Mouse (Mus musculus) layer of hippocampus, adult 9-11 months (tissue): ENCODE measurements at regions not wholly inside any gene's neighbourhood (a gene's known extent, or its start where the extent isn't known, plus 50 kb on each side); places are given as distances from the start of the nearest gene placed in this dataset.

Source experiments
- DNase-seq: peaks from one replicate; pipeline ENCODE4 v3.0.0; 2022

DNA sequence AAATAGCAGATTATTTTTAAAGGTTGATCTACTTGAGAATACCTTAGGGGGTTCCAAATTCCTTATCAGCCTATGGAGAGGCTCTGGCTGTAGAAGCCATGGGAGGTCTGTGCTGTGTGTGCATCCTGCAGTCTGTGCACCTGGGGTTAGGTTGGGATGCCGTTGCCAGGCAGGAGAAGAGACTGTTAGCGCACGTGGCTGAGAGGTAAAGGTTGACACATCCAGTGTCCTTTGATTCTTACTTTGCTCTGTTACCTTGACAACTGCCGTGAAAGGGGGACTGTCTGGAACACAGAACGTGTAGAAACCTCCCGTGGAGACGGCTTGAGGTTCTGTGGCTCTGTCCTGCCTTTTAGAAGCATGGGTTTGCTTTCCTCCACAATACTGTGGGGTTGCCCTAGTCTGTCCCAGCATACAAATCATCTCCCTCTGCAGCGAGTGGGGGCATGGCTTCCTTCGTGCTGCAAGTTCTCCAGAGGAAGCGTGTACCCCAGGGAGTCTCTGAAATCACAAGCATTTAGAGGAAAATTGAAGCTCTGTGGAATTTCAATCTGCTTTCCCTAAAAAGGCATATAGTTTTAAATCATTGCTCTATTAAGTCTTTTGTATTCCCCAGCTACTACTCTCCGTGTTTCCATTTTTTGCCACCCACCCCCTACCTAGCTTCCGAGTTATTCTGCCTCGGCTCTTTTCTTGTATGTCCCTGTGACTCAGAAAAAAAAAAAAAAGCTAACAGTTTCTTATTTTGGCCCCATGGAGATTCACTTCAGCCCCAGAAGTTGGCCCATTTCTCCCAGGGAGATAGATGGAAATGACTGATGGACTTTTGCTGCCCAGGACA, 63.8 kb upstream of the Pbx1 start:
- DNase-seq: peak; percentile 5

DNA sequence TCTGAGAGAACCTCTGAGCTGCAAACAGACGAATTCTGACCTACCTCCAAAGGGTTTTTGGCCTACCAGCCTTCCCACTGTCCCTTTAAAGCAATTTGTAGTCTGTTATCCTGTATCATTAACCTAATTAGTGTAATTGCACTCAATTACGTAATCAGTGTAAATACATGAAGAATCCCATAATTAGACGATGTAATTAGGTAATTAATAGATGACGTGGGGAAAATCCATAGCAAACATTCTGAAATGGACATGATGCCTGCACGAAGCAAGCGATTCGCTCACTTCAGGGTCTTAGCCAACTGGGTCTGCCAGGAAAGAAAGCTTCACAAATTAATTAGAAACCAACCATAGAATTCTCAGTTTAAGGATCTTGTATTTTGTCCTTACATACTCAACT, 55.4 kb upstream of the Pbx1 start:
- DNase-seq: no peak

DNA sequence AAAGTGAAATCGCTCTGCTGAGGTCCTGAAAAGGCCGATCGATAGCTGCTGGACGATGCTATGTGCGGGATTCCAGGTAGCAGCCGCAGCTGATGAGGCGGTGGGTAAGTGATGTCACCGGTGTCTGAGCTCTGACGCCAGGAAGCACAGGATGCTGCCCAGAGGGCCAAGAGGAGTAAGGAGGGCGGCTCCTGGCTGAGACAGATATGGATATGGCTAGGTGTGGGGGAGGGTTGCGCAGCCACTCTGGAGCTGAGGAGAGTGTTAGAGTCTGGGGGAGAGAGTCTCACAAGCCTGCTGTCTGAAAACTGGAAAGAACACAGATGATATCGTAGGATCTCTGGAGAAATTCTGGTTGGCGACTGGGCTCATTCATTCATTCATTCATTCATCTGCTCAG, 51.6 kb upstream of the Pbx1 start:
- DNase-seq: no peak
